In the genomic region with DNA sequence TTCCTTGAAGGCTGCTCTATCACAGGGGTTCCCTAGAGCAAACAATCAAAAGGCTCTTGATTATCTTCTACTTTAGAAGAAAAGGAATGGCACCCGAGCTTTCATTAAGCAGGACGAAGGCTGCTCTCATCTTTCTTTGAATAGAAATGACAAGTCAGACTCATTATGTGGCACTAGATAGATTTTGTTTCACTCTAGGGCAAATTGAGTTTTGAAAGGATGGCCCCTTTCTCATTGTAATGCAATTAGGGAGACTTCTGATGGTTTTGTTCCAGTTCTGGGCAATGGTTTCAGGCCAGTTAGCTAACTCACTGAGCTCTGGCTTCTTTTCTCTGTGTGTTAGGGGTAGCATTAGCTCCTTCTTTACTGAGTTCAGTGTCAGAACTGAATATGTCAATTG, we compare ENCODE assay signal across 18 mouse cellular contexts.
"Had no signal": no experiment of that assay in that cellular context is flagged by ENCODE, and none has a peak within 500 bp of the region (broad histone marks: within the 10 kb centered on the region; RNA-seq: fewer than 3 reads in every experiment).

No protein-coding gene starts in this region.

- H3K27ac ChIP-seq: gastrocnemius, adult 2 months; hindbrain, embryonic 13.5 days; hindbrain, embryonic 15.5 days; hindbrain, postnatal 0 days; layer of hippocampus, adult 2 months; left cerebral cortex, adult 2 months; limb, embryonic 10.5 days; limb, embryonic 12.5 days; liver, embryonic 13.5 days had no signal

- H3K27me3 ChIP-seq: heart, embryonic 12.5 days; liver, embryonic 13.5 days had no signal

- H3K9me3 ChIP-seq: heart, embryonic 10.5 days; heart, embryonic 12.5 days; hindbrain, embryonic 13.5 days; hindbrain, embryonic 15.5 days; limb, embryonic 10.5 days; limb, embryonic 12.5 days; liver, embryonic 13.5 days had no signal

- H3K4me3 ChIP-seq: gastrocnemius, adult 2 months; layer of hippocampus, adult 2 months; liver, embryonic 13.5 days had no signal

- DNase-seq: gastrocnemius, adult 2 months; gastrocnemius, postnatal 10 days; gastrocnemius, postnatal 25 days; heart, adult 18-20 months; heart, postnatal 10 days; kidney, postnatal 10 days; kidney, postnatal 4 days; liver; liver, embryonic 13.5 days had no signal

- H3K36me3 ChIP-seq: heart, embryonic 10.5 days; heart, embryonic 12.5 days; hindbrain, embryonic 13.5 days; hindbrain, embryonic 15.5 days; limb, embryonic 10.5 days; limb, embryonic 12.5 days; liver, embryonic 13.5 days had no signal

- H3K9ac ChIP-seq: heart, embryonic 12.5 days; hindbrain, embryonic 13.5 days; hindbrain, embryonic 15.5 days; limb, embryonic 12.5 days; liver, embryonic 13.5 days had no signal

- H3K4me1 ChIP-seq: heart, embryonic 12.5 days; liver, embryonic 13.5 days had no signal

- ATAC-seq: hindbrain, postnatal 0 days had no signal
